Mouse (Mus musculus): ENCODE measurements around the gene Icam1. TPM values are rescaled to one million over a fixed set of nuclear protein-coding genes. Genes with fewer than 3 reads are reported as not detected.

Gene Icam1
- total RNA-seq, 2 experiments from 2014 or later, result 1.6 to 3.0 TPM

GRCm38 (mm10) chr9:21022288-21022687, 6.5 kb downstream of the Icam1 start:
- DNase-seq (ENCODE audit: low spot score), result no peak

DNA sequence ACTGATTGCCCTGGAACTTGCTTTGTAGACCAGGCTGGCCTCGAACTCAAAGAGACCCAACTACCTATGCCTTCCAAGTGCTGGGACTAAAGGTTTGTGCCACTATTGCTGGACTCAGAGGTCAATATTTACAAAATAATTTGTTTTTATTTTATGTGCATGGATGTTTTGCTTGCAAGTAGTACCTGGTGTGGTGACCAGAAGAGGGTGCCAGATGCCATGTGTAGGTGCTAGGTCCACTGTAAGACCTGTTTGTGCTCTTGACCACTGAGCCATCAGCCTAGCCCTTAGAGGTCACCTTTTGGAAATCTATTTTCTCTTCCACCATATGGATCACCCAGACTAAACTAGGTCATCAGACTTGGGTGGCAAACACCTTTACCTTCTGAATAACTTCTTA, 6.9 kb downstream of the Icam1 start:
- DNase-seq (ENCODE audit: low spot score), result no peak

- no peak for DNase-seq (ENCODE audit: low spot score)
These were observed 9.5 kb downstream of the Icam1 start for GRCm38 (mm10) chr9:21025258-21025810.

DNA sequence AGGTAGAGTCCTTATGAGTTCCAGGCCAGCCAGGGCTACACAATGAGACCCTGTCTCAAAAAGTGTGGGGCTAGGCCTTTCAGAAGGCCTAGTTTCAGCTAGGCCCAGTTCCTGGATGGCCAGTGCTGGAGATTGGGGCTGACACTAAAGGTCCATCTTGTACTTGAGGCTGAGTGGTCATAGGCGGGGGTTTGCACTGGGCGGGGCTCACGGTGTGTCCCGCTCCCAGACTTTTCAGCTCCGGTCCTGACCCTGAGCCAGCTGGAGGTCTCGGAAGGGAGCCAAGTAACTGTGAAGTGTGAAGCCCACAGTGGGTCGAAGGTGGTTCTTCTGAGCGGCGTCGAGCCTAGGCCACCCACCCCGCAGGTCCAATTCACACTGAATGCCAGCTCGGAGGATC, 11.1 kb downstream of the Icam1 start:
- DNase-seq (ENCODE audit: low spot score), result no peak

DNA sequence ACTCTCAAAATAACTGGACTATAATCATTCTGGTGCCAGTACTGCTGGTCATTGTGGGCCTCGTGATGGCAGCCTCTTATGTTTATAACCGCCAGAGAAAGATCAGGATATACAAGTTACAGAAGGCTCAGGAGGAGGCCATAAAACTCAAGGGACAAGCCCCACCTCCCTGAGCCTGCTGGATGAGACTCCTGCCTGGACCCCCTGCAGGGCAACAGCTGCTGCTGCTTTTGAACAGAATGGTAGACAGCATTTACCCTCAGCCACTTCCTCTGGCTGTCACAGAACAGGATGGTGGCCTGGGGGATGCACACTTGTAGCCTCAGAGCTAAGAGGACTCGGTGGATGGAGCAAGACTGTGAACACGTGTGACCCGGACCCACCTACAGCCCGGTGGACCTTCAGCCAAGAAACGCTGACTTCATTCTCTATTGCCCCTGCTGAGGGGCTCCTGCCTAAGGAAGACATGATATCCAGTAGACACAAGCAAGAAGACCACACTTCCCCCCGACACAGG, 12.0 kb downstream of the Icam1 start:
- DNase-seq (ENCODE audit: low spot score), result no peak

GRCm38 (mm10) chr9:21028560-21029110, 12.8 kb downstream of the Icam1 start:
- no peak for DNase-seq (ENCODE audit: low spot score)

GRCm38 (mm10) chr9:21029291-21030054, 13.7 kb downstream of the Icam1 start, which contains the start of gene Icam4:
TSS of gene Icam4 (plus strand) at chr9:21029373.
- DNase-seq (ENCODE audit: low spot score), result peak; percentile 83

DNA sequence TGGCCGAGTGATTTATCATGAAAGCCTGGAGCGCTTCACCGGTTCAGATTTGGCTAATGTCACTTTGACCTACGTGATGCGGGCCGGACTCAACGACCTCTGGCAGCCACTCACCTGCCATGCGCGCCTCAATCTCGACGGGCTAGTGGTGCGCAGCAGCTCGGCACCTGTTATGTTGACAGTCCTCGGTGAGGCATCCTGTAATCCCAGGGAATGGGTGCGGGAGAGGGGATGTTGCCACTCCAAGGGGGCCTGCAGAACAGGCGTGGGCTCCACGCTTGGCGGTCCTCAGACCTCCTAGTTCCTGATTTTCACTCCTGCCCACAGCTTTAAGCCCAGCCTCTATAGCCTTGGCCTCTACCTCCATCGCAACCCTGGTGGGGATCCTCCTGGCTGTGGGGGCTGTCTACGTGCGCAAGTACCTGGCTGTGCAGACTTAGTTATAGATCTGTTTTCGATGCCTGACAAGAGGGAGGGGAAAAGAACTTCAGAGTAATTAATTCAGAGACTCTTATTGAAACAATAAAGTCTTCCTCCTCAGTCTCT, 14.3 kb downstream of the Icam1 start:
- DNase-seq (ENCODE audit: low spot score), result no peak

DNA sequence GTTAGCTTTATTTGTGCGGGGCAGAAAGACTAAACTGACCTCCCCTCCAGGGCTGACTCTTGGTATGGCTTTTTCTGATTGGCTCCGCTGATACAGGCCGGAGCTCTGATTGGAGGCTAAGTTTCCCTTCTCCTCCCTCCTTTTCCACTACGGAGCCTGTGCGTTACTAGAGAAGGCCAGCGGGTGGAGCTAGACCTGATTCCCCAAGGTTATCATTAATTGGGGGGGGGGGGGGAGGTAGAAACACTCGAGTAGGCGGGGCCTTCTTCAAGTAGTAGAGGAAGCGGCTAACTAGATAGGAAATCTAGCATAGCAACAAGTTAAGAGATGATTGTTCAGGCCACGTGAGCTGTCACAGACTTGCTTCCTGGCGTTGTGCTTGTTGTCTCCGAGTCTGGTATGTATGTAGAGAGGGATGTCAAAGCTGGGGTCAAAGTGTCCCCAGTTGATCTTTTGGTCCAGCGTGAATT, 15.0 kb downstream of the Icam1 start:
- DNase-seq (ENCODE audit: low spot score), result peak; percentile 94

GRCm38 (mm10) chr9:21031251-21031895, 15.6 kb downstream of the Icam1 start:
- DNase-seq (ENCODE audit: low spot score), result peak; percentile 69

GRCm38 (mm10) chr9:21031896-21032351, 16.1 kb downstream of the Icam1 start, which contains the start of gene Icam5:
TSS of gene Icam5 (plus strand) at chr9:21032073.
- no peak for DNase-seq (ENCODE audit: low spot score)

- no peak for DNase-seq (ENCODE audit: low spot score)
These were observed 16.7 kb downstream of the Icam1 start for GRCm38 (mm10) chr9:21032491-21032890.

DNA sequence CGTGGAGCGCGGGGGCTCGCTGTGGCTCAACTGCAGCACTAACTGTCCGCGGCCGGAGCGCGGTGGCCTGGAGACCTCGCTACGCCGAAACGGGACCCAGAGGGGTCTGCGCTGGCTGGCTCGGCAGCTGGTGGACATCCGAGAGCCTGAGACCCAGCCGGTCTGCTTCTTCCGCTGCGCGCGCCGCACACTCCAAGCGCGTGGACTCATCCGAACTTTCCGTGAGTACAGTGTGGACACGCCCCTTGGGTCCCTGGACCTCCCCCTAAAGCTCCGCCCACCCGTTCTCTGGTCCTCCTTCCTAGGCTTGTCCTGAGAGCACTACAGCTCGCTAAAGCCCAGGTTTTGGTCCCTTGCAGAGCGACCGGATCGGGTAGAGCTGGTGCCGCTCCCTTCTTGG, 17.4 kb downstream of the Icam1 start:
- DNase-seq (ENCODE audit: low spot score), result peak; percentile 90

DNA sequence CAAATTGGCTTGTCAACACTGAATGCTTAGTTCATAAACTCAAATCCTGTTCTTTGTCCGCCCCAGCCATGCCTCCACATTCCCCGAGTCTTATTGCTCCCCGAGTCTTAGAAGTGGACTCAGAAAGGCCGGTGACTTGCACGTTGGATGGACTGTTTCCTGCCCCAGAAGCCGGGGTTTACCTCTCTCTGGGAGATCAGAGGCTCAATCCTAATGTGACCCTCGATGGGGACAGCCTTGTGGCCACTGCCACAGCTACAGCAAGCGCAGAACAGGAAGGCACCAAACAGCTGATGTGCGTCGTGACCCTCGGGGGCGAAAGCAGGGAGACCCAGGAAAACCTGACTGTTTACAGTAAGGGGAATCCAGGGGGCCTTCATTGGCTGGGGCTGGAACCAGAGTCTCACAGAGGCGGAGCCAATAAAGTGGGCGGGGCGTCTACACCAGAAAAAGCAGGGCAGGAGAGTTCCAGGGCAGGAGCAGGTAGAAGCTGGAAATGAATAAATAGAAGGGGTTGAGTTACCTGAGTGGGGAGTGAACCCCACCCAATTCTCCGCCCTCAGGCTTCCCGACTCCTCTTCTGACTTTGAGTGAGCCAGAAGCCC, 18.8 kb downstream of the Icam1 start:
- no peak for DNase-seq (ENCODE audit: low spot score)

- DNase-seq (ENCODE audit: low spot score), result no peak
These were observed 19.8 kb downstream of the Icam1 start for GRCm38 (mm10) chr9:21035586-21035985.

DNA sequence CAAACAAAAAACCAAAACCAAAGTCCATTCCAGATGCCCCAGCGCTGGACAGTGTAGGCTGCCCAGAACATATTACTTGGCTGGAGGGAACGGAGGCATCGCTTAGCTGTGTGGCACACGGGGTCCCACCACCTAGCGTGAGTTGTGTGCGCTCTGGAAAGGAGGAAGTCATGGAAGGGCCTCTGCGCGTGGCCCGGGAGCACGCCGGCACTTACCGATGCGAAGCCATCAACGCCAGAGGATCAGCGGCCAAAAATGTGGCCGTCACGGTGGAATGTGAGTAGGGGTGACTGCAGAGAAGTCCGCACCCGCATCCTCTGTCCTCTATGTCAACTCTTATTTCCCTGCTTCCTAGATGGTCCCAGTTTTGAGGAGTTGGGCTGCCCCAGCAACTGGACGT, 20.4 kb downstream of the Icam1 start:
- DNase-seq (ENCODE audit: low spot score), result no peak

DNA sequence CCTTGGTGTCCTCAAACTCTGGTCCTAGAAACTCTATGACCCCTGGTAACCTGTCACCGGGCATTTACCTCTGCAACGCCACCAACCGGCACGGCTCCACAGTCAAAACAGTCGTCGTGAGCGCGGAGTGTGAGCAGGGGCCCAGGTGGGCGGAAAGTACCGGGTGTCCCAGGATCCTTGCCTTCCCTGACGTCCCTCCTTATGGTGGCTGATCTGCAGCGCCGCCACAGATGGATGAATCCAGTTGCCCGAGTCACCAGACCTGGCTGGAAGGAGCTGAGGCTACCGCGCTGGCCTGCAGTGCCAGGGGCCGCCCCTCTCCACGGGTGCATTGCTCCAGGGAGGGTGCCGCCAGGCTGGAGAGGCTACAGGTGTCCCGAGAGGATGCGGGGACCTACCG, 20.9 kb downstream of the Icam1 start:
- no peak for DNase-seq (ENCODE audit: low spot score)

DNA sequence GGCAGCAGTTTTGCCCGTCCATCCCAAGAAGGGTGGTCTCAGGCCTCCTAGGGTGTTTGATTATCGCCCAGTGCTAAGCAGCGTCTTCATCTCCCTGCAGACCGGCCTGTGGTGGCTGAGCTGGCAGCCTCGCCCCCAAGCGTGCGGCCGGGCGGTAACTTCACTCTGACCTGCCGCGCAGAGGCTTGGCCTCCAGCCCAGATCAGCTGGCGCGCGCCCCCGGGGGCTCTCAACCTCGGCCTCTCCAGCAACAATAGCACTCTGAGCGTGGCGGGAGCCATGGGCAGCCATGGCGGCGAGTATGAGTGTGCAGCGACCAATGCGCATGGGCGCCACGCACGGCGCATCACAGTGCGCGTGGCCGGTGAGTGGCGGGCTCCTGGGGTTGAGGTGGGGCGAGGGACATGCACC, 21.7 kb downstream of the Icam1 start:
- no peak for DNase-seq (ENCODE audit: low spot score)

GRCm38 (mm10) chr9:21039779-21040178, 24.0 kb downstream of the Icam1 start:
- DNase-seq (ENCODE audit: low spot score), result no peak

- DNase-seq (ENCODE audit: low spot score), result no peak
These were observed 25.5 kb downstream of the Icam1 start for GRCm38 (mm10) chr9:21041308-21041707.

DNA sequence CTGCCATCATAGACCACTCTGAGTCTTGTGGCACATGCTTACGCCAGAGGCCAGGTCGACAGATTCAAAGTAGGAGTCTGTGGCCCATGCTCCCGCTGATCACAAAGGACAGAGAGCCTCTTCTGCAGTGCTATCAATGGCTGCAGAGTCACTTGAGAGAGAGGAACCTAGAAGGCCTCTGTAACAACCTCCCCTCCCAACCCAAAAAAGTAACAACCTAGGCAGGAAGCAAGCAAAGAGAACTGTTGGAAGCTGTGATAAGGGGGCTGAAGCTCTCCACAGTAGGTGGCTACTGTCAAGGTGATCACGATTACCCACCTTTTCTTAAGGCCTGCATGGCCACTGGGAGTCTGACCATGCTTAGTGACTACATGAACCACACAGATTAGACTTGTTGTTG, 27.8 kb downstream of the Icam1 start:
- DNase-seq (ENCODE audit: low spot score), result no peak
